Mouse (Mus musculus): ENCODE measurements around the gene Adgrb3. TPM values are rescaled to one million over a fixed set of nuclear protein-coding genes. Genes with fewer than 3 reads are reported as not detected.
"Not testable (repeated sequence)": the region's sequence is repeated elsewhere in the genome, so short reads cannot be mapped to it uniquely, and the experiment has no call there.

Gene Adgrb3
- total RNA-seq, 2 experiments from 2014 or later, result 108 to 120 TPM

DNA sequence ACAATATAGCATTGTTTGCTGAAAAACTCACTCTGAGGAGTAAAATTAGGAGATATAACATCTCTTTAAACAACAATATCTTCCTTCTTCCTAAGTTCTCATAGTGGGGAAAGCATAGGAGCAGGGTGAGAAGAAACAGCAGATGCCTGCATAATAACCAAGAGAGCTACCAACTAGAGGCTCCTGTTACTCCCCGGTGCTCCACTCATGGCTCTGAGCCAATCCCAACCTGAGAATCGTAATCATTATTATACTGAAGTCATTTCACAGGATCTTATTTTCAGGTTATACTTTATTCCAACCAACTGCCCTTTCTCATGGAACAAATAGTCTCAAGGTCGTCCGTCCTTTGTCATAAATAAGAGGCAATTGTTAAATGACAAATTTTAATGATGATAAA, 75.0 kb downstream of the Adgrb3 start:
- DNase-seq (ENCODE audit: low spot score in 2 of 2), result no peak

DNA sequence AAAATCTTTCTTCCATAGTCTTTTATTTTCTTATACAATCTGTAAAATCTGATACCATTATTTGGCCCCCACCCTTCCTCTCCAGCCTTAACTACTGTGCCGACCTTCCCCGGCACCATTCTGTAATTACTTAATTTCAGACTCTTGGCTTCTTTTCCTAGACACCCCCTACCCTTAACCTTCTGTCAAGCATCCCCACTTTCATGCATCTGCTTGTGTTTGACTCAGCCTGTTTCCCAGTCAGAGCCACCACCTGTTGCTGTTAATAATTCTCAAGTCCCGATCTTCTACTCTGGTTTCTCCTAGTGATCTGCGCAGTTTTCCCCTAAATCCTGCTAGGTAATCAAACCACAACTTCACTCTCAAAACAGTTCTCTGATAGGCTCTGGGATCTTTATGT, 83.9 kb downstream of the Adgrb3 start:
- no peak for DNase-seq (ENCODE audit: low spot score in 2 of 2)

DNA sequence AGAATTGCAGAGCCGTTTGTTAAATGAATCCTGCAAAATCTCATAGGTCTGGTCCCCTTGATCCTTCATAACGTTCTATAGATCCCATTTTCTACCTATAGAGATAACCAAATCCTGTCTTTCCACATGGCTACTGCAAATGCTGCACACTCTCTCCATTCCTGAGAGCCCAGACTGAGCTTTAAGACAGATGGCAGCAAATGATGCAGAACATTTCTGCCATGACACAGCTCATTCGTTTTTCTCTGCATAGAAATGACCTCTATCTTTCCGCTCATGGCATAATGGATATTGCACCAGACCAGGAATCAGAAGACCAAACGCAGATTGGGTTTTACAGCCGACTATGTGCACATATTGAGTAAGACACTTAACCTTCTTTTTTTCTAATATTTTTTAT, 84.8 kb downstream of the Adgrb3 start:
- DNase-seq (ENCODE audit: low spot score in 2 of 2), result no peak

DNA sequence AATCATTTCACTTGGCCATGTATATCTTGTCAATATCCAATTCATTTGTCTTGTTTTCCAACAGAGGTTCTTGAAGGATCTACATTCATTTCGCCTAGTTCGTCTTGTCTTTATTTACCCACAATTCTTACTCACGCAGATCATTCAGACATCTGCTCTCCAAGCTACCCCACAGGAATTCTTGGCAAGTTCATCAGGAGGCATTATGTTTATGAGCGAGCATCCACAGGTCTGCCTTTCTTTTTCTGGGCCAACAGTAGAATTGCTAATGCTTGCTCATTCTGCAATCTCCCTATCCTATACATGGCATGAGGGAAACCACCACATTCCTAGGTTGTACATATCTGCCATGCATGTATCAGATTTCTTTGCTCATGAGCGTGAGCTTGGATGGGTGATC, 99.7 kb downstream of the Adgrb3 start:
- DNase-seq (ENCODE audit: low spot score in 2 of 2), result no peak

DNA sequence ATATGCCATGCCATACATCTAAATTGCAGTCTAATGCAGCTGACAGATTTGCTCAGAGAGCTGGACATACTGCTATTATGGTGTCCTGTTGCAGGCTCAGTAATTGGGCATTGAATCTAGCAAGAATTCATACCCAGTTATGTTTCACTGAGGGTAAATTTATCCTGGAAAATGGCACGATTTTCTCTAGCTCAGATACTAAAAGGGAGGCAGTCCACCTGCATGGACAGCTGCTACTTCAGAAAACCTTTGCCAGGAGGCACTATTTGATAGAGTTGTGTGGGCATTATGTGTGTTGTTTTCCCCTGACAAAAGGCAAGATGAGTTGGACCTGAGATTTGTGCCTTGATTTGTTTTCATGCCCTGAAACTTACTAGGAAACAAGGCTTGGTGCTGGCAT, 118.0 kb downstream of the Adgrb3 start:
- peak in 1 of 2 experiments; percentile 56 for DNase-seq (ENCODE audit: low spot score in 2 of 2)

DNA sequence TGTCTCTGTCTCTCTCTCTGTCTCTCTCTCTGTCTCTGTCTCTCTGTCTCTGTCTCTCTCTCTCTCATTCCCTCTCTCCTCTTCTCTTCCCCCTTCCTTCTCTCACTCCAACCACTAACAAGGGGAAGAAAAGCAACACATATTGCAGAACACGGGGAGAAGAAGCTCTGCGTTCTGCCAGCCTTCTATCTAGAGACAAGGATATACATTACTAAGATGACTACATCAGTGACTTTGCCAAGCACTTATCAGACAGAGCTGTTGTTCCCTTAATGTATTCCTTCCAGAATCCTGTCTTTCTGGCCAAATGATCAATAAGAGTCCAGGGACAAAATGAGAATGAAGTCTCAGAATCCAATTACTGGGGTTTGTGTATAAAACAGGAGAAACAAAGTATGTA, 123.2 kb downstream of the Adgrb3 start:
- no peak for DNase-seq (ENCODE audit: low spot score in 2 of 2)

DNA sequence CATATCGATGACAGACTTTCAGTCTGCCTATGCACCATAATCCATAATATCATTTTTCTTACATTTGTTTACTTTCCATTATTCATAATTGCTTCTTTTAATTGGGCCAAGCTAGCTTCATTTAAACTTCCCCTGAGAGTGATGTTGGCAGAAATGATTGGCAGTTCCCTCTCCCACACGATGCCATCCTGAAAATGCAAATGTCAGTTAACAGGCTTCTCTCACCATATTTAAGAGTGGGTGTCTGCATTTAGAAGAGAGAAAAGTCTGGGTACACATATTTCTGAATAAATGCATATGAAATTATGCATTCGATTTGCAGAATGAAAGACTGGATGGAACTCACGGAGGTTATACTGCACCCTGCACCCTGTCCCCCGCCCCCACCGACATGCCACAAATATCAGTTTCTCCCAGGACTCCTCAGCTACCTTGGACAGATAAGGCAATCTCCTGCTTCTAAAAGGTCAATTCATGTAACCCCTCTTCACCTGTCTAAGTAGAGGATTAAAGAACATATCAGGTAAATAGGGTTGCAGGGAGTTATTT, 130.7 kb downstream of the Adgrb3 start:
- DNase-seq (ENCODE audit: low spot score in 2 of 2), result peak in 1 of 2 experiments; percentile 59

DNA sequence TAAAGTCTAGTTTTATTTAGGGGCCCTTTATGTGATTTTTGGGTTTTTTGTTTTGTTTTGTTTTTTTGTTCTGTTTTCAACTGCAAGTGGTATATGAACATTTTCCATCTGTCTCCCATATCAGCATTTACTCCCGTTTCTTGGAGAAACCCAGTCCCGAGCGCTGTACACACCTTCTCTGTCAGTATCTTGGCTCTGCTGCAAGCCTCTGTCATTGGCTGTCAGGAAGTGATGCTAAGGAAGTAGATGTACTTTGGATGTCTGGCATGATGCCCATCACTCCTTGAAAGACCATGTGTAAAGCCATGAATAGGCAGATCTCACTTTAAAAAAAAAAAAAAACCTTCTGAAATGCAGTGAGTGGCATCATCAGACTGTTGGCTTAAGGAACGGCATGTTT, 132.3 kb downstream of the Adgrb3 start:
- no peak for DNase-seq (ENCODE audit: low spot score in 2 of 2)

DNA sequence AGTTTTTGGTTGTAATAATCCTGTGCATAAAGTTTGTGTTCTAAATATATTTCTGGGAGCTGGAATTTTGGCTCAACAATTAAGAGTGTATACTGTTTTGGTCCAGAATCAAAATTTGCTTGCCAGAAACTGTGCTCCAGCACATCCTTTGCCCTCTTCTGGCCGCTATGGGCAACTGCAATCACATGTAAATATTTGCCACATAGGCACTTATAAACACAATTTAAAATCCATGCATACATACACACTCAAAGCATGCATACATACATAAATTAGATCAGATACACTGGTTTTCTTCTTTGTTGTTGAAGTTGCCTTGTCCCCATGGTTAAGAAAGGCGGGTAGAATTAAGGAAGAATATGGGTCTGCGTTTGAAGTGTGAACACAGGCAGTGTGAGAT, 132.7 kb downstream of the Adgrb3 start:
- no peak for DNase-seq (ENCODE audit: low spot score in 2 of 2)

DNA sequence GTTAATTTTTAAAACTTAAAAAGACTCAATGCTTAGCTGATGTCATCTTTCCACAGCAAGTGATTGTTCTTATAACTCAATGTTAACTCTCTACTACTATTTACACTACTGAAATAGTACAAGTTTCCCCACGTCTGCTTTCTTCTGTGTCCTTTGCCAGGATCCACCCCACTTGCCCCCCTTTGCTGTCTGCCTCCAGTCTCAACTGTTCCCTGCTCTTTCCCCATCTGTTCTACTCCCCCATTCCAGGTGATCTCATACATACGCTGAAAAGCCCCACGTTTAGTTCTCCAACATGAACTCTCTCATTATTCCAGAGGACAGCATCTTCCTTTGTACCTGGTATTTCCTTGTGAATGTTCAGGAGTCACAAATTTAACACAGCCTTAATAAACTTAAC, 147.4 kb downstream of the Adgrb3 start:
- peak in 1 of 2 experiments; percentile 52 for DNase-seq (ENCODE audit: low spot score in 2 of 2)

DNA sequence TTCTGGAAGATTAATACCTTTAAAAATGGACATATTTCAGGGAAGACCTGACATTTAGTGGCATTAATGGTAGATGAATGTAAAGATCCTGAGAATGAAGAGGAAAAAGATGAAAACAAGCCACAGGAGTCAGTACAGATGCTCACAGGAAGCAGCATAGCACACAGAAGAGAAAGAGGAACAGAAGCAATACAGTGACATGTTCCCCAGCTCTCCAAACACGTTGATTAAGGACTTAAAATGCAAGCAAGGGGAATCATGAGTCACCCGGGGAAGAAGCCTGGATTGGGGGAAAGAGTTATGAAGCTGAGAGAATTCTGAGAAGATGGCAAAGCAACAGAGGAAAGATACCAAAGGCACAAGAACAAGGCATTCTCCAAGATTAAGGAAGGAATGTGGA, 149.9 kb downstream of the Adgrb3 start:
- DNase-seq (ENCODE audit: low spot score in 2 of 2), result no peak

DNA sequence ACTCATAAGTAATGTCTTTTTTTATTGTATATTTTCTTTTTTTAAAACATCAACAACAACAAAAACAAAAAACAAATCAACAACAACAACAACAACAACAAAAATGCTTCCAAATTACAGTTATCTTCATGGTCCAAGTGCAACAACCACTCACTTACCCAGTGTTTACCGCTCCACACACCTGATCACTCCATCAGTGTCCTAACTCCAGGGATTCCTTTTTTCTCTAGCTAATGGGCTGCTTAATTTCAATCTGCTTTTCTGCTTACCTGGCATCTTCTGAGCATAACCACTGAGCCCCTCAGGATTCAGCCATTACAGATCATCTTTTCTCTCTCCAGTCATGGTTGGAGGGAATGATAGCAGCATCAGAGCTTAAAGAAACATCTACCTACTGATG, 176.8 kb downstream of the Adgrb3 start:
- DNase-seq (ENCODE audit: low spot score in 2 of 2), result no peak

DNA sequence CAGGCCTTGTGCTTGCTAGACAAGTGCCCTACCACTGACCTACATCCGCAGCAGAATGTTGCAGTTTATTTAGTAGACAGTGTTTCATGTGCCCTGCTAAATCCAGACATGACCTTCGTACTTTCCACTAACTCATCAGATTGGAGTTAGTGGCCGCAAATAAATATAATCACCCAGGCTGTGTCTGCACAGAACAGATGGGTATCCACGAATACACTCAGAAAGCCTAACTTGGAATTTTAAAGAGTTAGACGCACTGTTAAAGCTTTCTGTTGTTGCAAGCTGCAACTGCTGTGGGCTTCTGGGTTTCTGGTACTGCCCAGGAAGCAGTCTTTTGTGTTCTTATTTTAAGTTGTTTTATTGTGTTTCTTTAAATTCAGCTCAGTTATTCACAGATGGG, 185.3 kb downstream of the Adgrb3 start:
- DNase-seq (ENCODE audit: low spot score in 2 of 2), result peak in 1 of 2 experiments; percentile 21

DNA sequence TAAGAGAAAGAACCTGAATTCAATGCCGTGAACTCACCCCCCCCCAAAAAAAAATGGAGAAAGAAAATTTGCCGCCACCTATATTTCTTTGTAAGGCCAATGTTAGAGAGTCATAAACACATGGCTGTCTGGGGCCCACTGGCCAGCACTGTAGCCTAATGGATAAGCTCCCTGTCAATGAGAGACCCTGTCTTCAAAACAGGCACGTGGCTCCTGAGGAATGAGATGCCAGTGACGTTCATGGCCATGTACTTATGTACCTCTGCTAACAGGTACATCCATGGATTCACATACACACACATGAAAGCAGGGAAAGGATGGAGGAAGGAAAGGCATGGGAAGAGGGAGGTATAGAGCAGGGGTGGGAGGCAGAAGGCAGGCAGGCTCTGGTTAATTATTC, 208.0 kb downstream of the Adgrb3 start:
- no peak for DNase-seq (ENCODE audit: low spot score in 2 of 2)

DNA sequence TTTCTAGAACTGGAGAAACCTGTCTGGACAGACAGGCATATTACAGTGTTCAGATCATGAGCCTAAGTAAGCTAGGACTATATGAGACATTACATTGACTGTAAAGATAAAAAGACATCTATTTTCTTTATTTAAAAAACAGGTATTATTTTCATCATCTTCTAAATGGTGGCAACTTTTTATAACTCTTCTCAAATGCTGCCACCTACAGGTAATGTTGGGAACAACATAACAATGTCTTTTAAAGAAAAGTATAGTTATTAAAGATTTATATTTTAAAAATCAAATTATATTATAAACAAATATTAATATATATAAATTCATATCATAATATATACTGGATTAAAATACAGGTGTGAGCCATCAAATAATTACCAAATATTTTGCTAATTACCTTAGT, 212.6 kb downstream of the Adgrb3 start:
- DNase-seq (ENCODE audit: low spot score in 2 of 2), result peak in 1 of 2 experiments; percentile 31

DNA sequence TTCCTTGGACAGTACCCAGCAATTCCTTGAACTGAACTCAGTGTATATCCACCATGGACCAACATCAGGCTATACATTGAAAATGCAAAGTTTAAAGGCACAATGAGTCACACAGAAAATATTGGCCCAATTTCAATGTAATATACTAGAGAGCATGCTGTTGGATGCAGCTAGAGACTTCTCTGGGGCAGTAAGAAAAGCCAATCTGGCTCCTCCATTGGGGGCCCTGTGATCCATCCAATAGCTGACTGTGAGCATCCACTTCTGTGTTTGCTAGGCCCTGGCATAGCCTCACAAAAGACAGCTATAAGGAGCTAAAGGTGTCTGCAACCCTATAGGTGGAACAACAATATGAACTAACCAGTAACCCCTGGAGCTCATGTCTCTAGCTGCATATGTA, 218.7 kb downstream of the Adgrb3 start:
- not testable (repeated sequence) for DNase-seq (ENCODE audit: low spot score in 2 of 2)

DNA sequence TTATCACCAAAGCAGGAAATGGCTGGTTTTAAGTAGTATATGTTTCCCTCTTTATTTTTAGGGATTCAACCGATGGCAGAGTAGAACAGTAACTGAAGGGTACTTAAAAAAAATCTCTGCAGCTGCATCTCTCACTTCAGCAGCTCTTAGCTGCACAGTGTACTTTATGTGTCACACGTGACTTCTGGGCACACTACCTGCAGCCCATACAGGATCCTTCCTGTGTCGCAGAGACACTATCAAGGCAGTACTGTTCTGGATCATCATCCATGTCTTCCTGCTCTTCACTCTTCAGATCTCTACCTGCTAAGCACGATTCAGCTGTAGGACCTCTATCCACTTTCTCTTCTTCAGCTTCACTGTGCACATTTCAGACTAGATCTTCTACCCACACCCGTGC, 230.6 kb downstream of the Adgrb3 start:
- DNase-seq (ENCODE audit: low spot score in 2 of 2), result no peak

DNA sequence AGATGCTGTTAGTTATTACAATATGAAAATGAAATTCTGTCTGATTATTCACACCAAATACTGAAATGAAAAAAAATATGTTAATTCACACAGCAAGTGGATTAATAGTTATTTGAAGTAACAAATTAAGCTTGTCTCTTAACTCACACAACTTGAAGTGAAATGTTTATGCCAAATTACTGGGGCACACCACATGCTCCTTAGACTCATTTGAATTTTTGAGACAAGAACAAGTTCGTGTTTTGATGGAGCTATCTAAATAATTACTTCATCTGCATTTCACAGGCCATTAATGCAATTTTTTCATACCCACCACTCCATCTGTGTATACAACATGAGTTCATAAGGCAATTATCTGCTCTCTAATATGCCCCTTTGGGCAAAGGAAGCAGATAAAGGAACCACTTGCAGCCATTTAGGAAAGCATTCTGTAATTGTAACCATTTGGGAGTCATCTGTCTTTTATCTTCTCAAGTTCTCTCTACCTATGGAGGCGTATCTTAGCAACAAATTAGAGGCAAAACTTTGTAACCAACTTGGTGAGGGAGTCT, 240.9 kb downstream of the Adgrb3 start:
- DNase-seq (ENCODE audit: low spot score in 2 of 2), result no peak

DNA sequence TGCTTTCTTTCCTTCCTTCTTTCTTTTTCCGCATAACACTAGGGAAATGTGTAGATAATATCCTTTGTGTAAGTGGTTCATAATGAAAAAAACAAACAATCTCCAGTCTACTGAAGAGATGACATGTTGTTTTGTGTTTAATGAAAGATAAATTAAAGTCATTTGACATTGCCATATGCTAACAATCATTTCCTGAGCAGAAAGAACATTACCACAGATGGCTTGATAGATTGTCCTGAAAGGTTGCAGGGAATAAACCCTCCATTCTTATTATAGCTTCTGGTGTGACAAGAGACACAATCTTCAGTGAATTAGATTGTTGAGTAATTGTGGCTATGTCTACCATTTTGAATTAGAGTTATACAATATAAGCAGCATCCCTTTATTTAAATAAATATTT, 247.8 kb downstream of the Adgrb3 start:
- DNase-seq (ENCODE audit: low spot score in 2 of 2), result no peak

DNA sequence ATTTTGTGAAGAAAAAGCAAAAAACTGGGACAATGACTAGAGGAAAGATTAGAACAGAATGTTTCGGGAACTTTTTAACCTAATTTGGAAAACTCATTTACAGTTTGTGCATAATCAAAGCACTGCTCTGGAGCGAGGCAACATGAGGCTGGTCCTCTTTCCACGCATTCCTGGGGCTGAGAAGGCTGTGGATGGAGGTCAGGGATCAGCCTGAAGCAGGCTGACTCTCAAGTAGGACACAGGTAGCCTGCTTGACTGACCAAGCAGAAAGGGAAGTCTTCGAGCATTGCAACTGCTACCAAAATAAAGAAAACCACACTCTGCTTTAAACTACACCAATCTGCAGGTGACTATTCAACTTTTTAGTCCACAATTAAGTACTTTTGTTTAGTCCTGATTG, 251.7 kb downstream of the Adgrb3 start:
- DNase-seq (ENCODE audit: low spot score in 2 of 2), result no peak

DNA sequence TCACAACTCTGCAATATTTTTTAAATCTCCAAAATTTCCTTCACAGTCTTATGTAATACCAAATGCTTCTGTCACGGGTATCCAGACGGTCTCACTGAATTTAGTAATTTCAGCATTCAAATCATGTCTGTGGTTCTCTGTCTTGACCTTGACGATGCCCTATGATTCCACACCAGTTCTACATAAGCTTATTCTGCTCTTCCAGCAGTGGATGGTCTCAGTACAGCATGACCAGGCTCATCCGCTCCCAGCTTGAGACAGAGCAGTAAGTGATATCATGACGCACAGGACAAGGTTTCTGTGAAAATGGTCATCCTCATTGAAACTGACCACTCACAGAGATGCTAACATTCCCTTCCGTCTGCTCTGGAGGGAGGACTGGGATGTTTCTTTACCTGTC, 252.9 kb downstream of the Adgrb3 start:
- peak in 1 of 2 experiments; percentile 15 for DNase-seq (ENCODE audit: low spot score in 2 of 2)

DNA sequence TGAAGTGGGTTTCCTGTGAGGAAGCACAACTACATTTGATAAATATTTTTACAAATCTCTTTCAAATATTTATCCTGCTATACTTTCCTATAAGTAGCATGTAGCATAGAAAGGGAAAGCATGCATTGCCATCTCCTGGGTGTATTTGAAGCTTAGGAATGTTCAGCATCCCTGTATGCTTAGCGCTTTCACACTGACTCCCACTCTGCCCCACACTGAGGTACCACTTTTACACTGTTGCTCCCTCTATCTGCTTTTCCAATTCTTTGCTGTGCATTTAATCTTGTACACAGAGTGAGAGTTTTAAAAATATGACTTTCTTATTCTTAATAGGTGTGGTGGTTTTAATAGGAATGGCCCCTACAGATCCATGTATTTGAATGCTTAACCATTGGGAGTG, 261.4 kb downstream of the Adgrb3 start:
- DNase-seq (ENCODE audit: low spot score in 2 of 2), result no peak

DNA sequence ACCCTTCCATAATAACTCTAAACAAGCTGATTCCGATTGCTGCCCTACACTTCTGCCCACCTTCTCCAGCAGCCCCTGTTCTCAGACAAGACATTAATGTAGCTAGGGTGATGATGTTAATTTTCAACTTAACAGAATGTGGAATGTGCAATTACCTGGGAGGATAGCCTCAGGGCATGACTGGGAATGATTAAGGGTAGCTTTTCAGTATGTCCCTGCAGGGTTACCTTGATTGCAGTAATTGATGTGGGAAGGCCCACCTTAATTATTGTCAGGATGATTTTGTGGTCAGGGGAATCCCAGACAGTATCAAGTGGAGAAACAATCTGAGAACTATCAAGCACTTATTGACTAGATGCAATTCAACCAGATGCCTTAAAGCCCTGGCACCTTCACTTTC, 283.4 kb downstream of the Adgrb3 start:
- no peak for DNase-seq (ENCODE audit: low spot score in 2 of 2)

DNA sequence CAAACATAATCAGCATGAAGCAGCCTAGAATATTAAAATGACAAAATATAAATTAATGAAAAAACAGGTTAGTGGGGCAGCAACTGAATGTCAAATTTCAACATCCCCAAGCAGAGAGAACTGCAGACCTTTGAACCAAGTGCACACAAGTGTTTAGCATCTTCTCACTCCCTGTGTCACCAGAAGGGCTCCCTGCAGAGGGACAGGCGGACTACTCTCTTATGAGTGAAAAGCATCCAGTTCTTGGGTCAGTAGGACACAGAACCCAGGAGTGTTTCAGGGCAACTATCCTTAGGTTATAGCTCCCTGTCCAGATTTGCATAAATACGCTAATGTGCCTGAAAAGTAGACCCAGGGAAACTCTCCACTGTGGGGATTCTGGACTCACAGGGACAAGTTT, 285.6 kb downstream of the Adgrb3 start:
- no peak for DNase-seq (ENCODE audit: low spot score in 2 of 2)
